In genomic region chr2:92947981-92948698, GRCm38 (mm10) we compare ENCODE assay signal across 8 mouse cellular contexts. TPM values are rescaled to one million over a fixed set of nuclear protein-coding genes. Genes with fewer than 3 reads are reported as not detected.
A peak's percentile ranks its signal among the peaks of the same experiment; 100 is the strongest.
DNase-seq lines count a peak whose midpoint lies in the region; ATAC-seq lines count a peak whose summit lies in the region.

No protein-coding gene starts in this region.

- no peaks in the 10 kb centered on the region for H3K9me3 ChIP-seq in heart, embryonic 12.5 days (replicated peaks)
- H3K9me3 ChIP-seq in heart, embryonic 10.5 days: no peaks in the 10 kb centered on the region
- H3K9me3 ChIP-seq in embryonic facial prominence, embryonic 11.5 days (replicated peaks; ENCODE audit: control insufficient read depth, low read length): no peaks in the 10 kb centered on the region
- no peaks in the 10 kb centered on the region for H3K9me3 ChIP-seq in hindbrain, embryonic 14.5 days (ENCODE audit: control insufficient read depth, low read length)

- no peak overlapping the region for H3K9ac ChIP-seq in heart, embryonic 12.5 days
- no peak overlapping the region for H3K9ac ChIP-seq in embryonic facial prominence, embryonic 11.5 days (replicated peaks; ENCODE audit: low read length)
- no peak overlapping the region; the same call in 1 of the 2 replicates for H3K9ac ChIP-seq in hindbrain, embryonic 14.5 days

- WGBS in heart, embryonic 12.5 days: 8% methylated on average over 12 of the region's 12 CpGs
- 2% methylated on average over 12 of the region's 12 CpGs for WGBS in heart, embryonic 10.5 days
- 6% methylated on average over 12 of the region's 12 CpGs for WGBS in embryonic facial prominence, embryonic 11.5 days
- 5% methylated on average over 12 of the region's 12 CpGs for WGBS in hindbrain, embryonic 14.5 days

- no peaks in the 10 kb centered on the region for H3K36me3 ChIP-seq in heart, embryonic 12.5 days
- H3K36me3 ChIP-seq in heart, embryonic 10.5 days: no peaks in the 10 kb centered on the region
- no peaks in the 10 kb centered on the region for H3K36me3 ChIP-seq in embryonic facial prominence, embryonic 11.5 days (replicated peaks; ENCODE audit: control insufficient read depth, insufficient read depth, low read depth, low read length)
- no peaks in the 10 kb centered on the region for H3K36me3 ChIP-seq in hindbrain, embryonic 14.5 days (replicated peaks; ENCODE audit: control insufficient read depth, insufficient read depth)

- no peak overlapping the region for H3K27ac ChIP-seq in heart, embryonic 12.5 days (ENCODE audit: poor library complexity, severe bottlenecking)
- H3K27ac ChIP-seq in heart, embryonic 10.5 days: no peak overlapping the region
- H3K27ac ChIP-seq in embryonic facial prominence, embryonic 11.5 days (replicated peaks; ENCODE audit: low read depth, low read length): no peak overlapping the region
- H3K27ac ChIP-seq in hindbrain, embryonic 14.5 days: peak overlapping the region; percentile 22; the same call in 1 of the 2 replicates

- no peak for ATAC-seq in heart, embryonic 12.5 days (ENCODE audit: insufficient number of reproducible peaks, low FRiP score)
- 0 out of 2 replicates have a peak, but pooled peaks have one; percentile 42 for ATAC-seq in embryonic facial prominence, embryonic 11.5 days (replicated peaks; ENCODE audit: insufficient number of reproducible peaks, low FRiP score, low TSS enrichment, low read depth)
- peak; percentile 65 for ATAC-seq in hindbrain, embryonic 14.5 days (ENCODE audit: low FRiP score)
- no peak for ATAC-seq in megakaryocyte-erythroid progenitor cell, adult 5-6 weeks (replicated peaks; ENCODE audit: low FRiP score, low TSS enrichment, poor library complexity, severe bottlenecking)

- no peak overlapping the region for H3K4me3 ChIP-seq in heart, embryonic 12.5 days
- H3K4me3 ChIP-seq in heart, embryonic 10.5 days: no peak overlapping the region
- H3K4me3 ChIP-seq in embryonic facial prominence, embryonic 11.5 days (ENCODE audit: low read depth, low read length): no peak overlapping the region
- H3K4me3 ChIP-seq in hindbrain, embryonic 14.5 days (replicated peaks; ENCODE audit: low read length): no peak overlapping the region

- peaks cover 17% of the 10 kb centered on the region for H3K4me1 ChIP-seq in heart, embryonic 12.5 days (replicated peaks)
- H3K4me1 ChIP-seq in heart, embryonic 10.5 days: peaks cover 24% of the 10 kb centered on the region
- H3K4me1 ChIP-seq in embryonic facial prominence, embryonic 11.5 days (ENCODE audit: control insufficient read depth, insufficient read depth, low read length): peaks cover 2% of the 10 kb centered on the region; the same call in 1 of the 2 replicates
- H3K4me1 ChIP-seq in hindbrain, embryonic 14.5 days (replicated peaks; ENCODE audit: control insufficient read depth, insufficient read depth, low read length): peaks cover 16% of the 10 kb centered on the region

- H3K27me3 ChIP-seq in heart, embryonic 12.5 days (replicated peaks): peaks cover 27% of the 10 kb centered on the region
- H3K27me3 ChIP-seq in heart, embryonic 10.5 days (ENCODE audit: insufficient read depth, poor library complexity, severe bottlenecking): peaks cover 21% of the 10 kb centered on the region
- no peaks in the 10 kb centered on the region for H3K27me3 ChIP-seq in embryonic facial prominence, embryonic 11.5 days (ENCODE audit: control insufficient read depth, insufficient read depth, low read length)
- H3K27me3 ChIP-seq in hindbrain, embryonic 14.5 days (ENCODE audit: control insufficient read depth, insufficient read depth, low read length): no peaks in the 10 kb centered on the region

- no peak for DNase-seq in heart, embryonic 10.5 days (ENCODE audit: low spot score)
- DNase-seq in MN1 (ENCODE audit: low spot score): peak; percentile 14
- peak; percentile 55 for DNase-seq in embryonic facial prominence, embryonic 11.5 days (ENCODE audit: low spot score)
- DNase-seq in hindbrain, embryonic 14.5 days (ENCODE audit: low spot score): peak; percentile 73
- peak; percentile 46 for DNase-seq in retina, embryonic 14.5 days (ENCODE audit: low spot score)
- no peak for DNase-seq in right cerebral cortex, postnatal 4 days

- peak overlapping the region; percentile 27; the same call in 1 of the 2 replicates for H3K4me2 ChIP-seq in heart, embryonic 12.5 days
- H3K4me2 ChIP-seq in embryonic facial prominence, embryonic 11.5 days (ENCODE audit: low read depth, low read length): no peak overlapping the region
- H3K4me2 ChIP-seq in hindbrain, embryonic 14.5 days (replicated peaks): 0 out of 2 replicates have a peak overlapping the region, but pooled peaks have one; percentile 9

RNA-seq across cellular contexts. Expression of gene Syt13, which starts 33.2 kb away (rescaled TPM):
- 0.52 and 0.63 TPM in 2 replicates for polyA plus RNA-seq in heart, embryonic 12.5 days (2016; fragmentation: Nextera tagmentation; extraction: Ambion mirVana)
- polyA plus RNA-seq in heart, embryonic 10.5 days (2016; fragmentation: Nextera tagmentation; extraction: Ambion mirVana): 0.92 and 1.2 TPM in 2 replicates
- polyA plus RNA-seq in embryonic facial prominence, embryonic 11.5 days (2014; fragmentation: Nextera tagmentation; extraction: Ambion mirVana): 9.0 and 10.5 TPM in 2 replicates
- 29.7 and 39.8 TPM in 2 replicates for polyA plus RNA-seq in hindbrain, embryonic 14.5 days (2014; fragmentation: Nextera tagmentation; extraction: Ambion mirVana)
- not detected in 2 replicates for total RNA-seq in megakaryocyte-erythroid progenitor cell, adult 5-6 weeks (2014; fragmentation: Nextera tagmentation)
- not detected in 2 replicates for total RNA-seq in megakaryocyte-erythroid progenitor cell, adult 5-6 weeks (2017)

Comparison
In these comparisons a context has a peak if more than half of its experiments do, and no peak if none do; other contexts are left out.
1. ATAC-seq: peak in embryonic facial prominence, embryonic 11.5 days (single experiment) and hindbrain, embryonic 14.5 days (single experiment); none in heart, embryonic 12.5 days (single experiment) and megakaryocyte-erythroid progenitor cell, adult 5-6 weeks (single experiment).
2. DNase-seq: peak in MN1 (single experiment), embryonic facial prominence, embryonic 11.5 days (single experiment), hindbrain, embryonic 14.5 days (single experiment) and retina, embryonic 14.5 days (single experiment); none in heart, embryonic 10.5 days (single experiment) and right cerebral cortex, postnatal 4 days (single experiment).